Mouse (Mus musculus): ENCODE data around the gene Rapgefl1. TPM values are rescaled to one million over a fixed set of nuclear protein-coding genes. Genes with fewer than 3 reads are reported as not detected.
A peak's percentile ranks its signal among the peaks of the same experiment; 100 is the strongest.

Gene Rapgefl1
- polyA plus RNA-seq, 1 experiment from 2014 or later, result 1.6 TPM

- Histone ChIP-seq H3K9ac (ENCODE audit: low read length) (no peak overlapping the region), H3K9me3 (ENCODE audit: control insufficient read depth, low read length) (no peaks in the 10 kb centered on the region), H3K27ac (ENCODE audit: low read depth, low read length) (no peak overlapping the region), H3K36me3 (ENCODE audit: control insufficient read depth, insufficient read depth, low read length) (peaks cover 27% of the 10 kb centered on the region; the same call in 1 of the 2 replicates), H3K4me2 (no peak overlapping the region), H3K27me3 (ENCODE audit: control insufficient read depth, insufficient read depth, low read length) (no peaks in the 10 kb centered on the region), H3K4me1 (ENCODE audit: control insufficient read depth, insufficient read depth, low read length) (no peaks in the 10 kb centered on the region), H3K4me3 (ENCODE audit: low read depth, low read length) (no peak overlapping the region)
- DNase-seq (ENCODE audit: low spot score, missing footprints) (no peak), ATAC-seq (ENCODE audit: low FRiP score) (no peak)
- WGBS, result 95% methylated on average over 3 of the region's 3 CpGs
Measured at GRCm38 (mm10) chr11:98887703-98888102, 51.1 kb downstream of the Rapgefl1 start.

- Histone ChIP-seq H3K4me3 (ENCODE audit: low read depth, low read length) (no peak overlapping the region), H3K9ac (ENCODE audit: low read length) (no peak overlapping the region), H3K9me3 (ENCODE audit: control insufficient read depth, low read length) (no peaks in the 10 kb centered on the region), H3K27ac (ENCODE audit: low read depth, low read length) (no peak overlapping the region), H3K4me1 (ENCODE audit: control insufficient read depth, insufficient read depth, low read length) (no peaks in the 10 kb centered on the region), H3K27me3 (ENCODE audit: control insufficient read depth, insufficient read depth, low read length) (no peaks in the 10 kb centered on the region), H3K4me2 (no peak overlapping the region), H3K36me3 (ENCODE audit: control insufficient read depth, insufficient read depth, low read length) (peaks cover 35% of the 10 kb centered on the region; the same call in 1 of the 2 replicates)
- ATAC-seq (ENCODE audit: low FRiP score) (no peak), DNase-seq (ENCODE audit: low spot score, missing footprints) (no peak)
- 95% methylated on average over 4 of the region's 4 CpGs for WGBS
Measured at GRCm38 (mm10) chr11:98889077-98889476, 52.5 kb downstream of the Rapgefl1 start.

- ATAC-seq (ENCODE audit: low FRiP score), result no peak
Measured at GRCm38 (mm10) chr11:98889977-98890376, 53.4 kb downstream of the Rapgefl1 start.

GRCm38 (mm10) chr11:98892426-98892825 is 55.8 kb downstream of the Rapgefl1 start:
- H3K4me2 ChIP-seq, result no peak overlapping the region
- H3K9me3 ChIP-seq (ENCODE audit: control insufficient read depth, low read length), result no peaks in the 10 kb centered on the region
- H3K4me1 ChIP-seq (ENCODE audit: control insufficient read depth, insufficient read depth, low read length), result no peaks in the 10 kb centered on the region
- ATAC-seq (ENCODE audit: low FRiP score) (no peak), DNase-seq (ENCODE audit: low spot score, missing footprints) (no peak)
- 47% methylated on average over 5 of the region's 5 CpGs for WGBS
- H3K4me3 ChIP-seq (ENCODE audit: low read depth, low read length), result no peak overlapping the region
- H3K27ac ChIP-seq (ENCODE audit: low read depth, low read length), result no peak overlapping the region
- no peaks in the 10 kb centered on the region for H3K27me3 ChIP-seq (ENCODE audit: control insufficient read depth, insufficient read depth, low read length)
- no peak overlapping the region for H3K9ac ChIP-seq (ENCODE audit: low read length)
- peaks cover 38% of the 10 kb centered on the region for H3K36me3 ChIP-seq (ENCODE audit: control insufficient read depth, insufficient read depth, low read length)

More at GRCm38 (mm10) chr11:98889977-98890376, 53.4 kb downstream of the Rapgefl1 start:
- H3K36me3 ChIP-seq (ENCODE audit: control insufficient read depth, insufficient read depth, low read length), result peaks cover 38% of the 10 kb centered on the region; the same call in 1 of the 2 replicates
- no peak overlapping the region for H3K4me3 ChIP-seq (ENCODE audit: low read depth, low read length)
- H3K9me3 ChIP-seq (ENCODE audit: control insufficient read depth, low read length), result no peaks in the 10 kb centered on the region
- H3K27ac ChIP-seq (ENCODE audit: low read depth, low read length), result no peak overlapping the region
- no peak overlapping the region for H3K4me2 ChIP-seq
- DNase-seq (ENCODE audit: low spot score, missing footprints), result no peak
- no peak overlapping the region for H3K9ac ChIP-seq (ENCODE audit: low read length)
- 94% methylated on average over 5 of the region's 5 CpGs for WGBS
- no peaks in the 10 kb centered on the region for H3K27me3 ChIP-seq (ENCODE audit: control insufficient read depth, insufficient read depth, low read length)
- no peaks in the 10 kb centered on the region for H3K4me1 ChIP-seq (ENCODE audit: control insufficient read depth, insufficient read depth, low read length)

GRCm38 (mm10) chr11:98900529-98901125 is 64.0 kb downstream of the Rapgefl1 start:
- H3K4me2 ChIP-seq, result no peak overlapping the region
- no peak overlapping the region for H3K27ac ChIP-seq (ENCODE audit: low read depth, low read length)
- H3K36me3 ChIP-seq (ENCODE audit: control insufficient read depth, insufficient read depth, low read length), result peaks cover 23% of the 10 kb centered on the region
- no peak overlapping the region for H3K9ac ChIP-seq (ENCODE audit: low read length)
- no peak for DNase-seq (ENCODE audit: low spot score, missing footprints)
- 87% methylated on average over 12 of the region's 12 CpGs for WGBS
- no peak overlapping the region for H3K4me3 ChIP-seq (ENCODE audit: low read depth, low read length)
- H3K9me3 ChIP-seq (ENCODE audit: control insufficient read depth, low read length), result no peaks in the 10 kb centered on the region
- no peak for ATAC-seq (ENCODE audit: low FRiP score)
- peaks cover 11% of the 10 kb centered on the region for H3K4me1 ChIP-seq (ENCODE audit: control insufficient read depth, insufficient read depth, low read length)
- no peaks in the 10 kb centered on the region for H3K27me3 ChIP-seq (ENCODE audit: control insufficient read depth, insufficient read depth, low read length)

- peaks cover 13% of the 10 kb centered on the region for H3K4me1 ChIP-seq (ENCODE audit: control insufficient read depth, insufficient read depth, low read length)
- 3% methylated on average over 10 of the region's 10 CpGs for WGBS
- 0 out of 2 replicates have a peak overlapping the region, but pooled peaks have one; percentile 26 for H3K9ac ChIP-seq (ENCODE audit: low read length)
- no peaks in the 10 kb centered on the region for H3K27me3 ChIP-seq (ENCODE audit: control insufficient read depth, insufficient read depth, low read length)
- peak; percentile 42; the same call in 1 of the 2 replicates for ATAC-seq (ENCODE audit: low FRiP score)
- peak; percentile 92 for DNase-seq (ENCODE audit: low spot score, missing footprints)
- H3K27ac ChIP-seq (ENCODE audit: low read depth, low read length), result no peak overlapping the region
- no peak overlapping the region for H3K4me2 ChIP-seq
- no peaks in the 10 kb centered on the region for H3K9me3 ChIP-seq (ENCODE audit: control insufficient read depth, low read length)
- peaks cover 15% of the 10 kb centered on the region for H3K36me3 ChIP-seq (ENCODE audit: control insufficient read depth, insufficient read depth, low read length)
- no peak overlapping the region for H3K4me3 ChIP-seq (ENCODE audit: low read depth, low read length)
Measured at GRCm38 (mm10) chr11:98902621-98903245, 66.1 kb downstream of the Rapgefl1 start.

Other genes with a start within 250 kb of the Rapgefl1 start
- 9.7 and 12.0 TPM in 2 replicates for gene Ormdl3, start 249.4 kb upstream of the Rapgefl1 start, polyA plus RNA-seq (2014; fragmentation: Nextera tagmentation; extraction: Ambion mirVana)
- gene Lrrc3c, start 238.5 kb upstream of the Rapgefl1 start, polyA plus RNA-seq (2014; fragmentation: Nextera tagmentation; extraction: Ambion mirVana), result not detected in 2 replicates
- 1.3 and 1.4 TPM in 2 replicates for gene Gm12355, start 211.1 kb upstream of the Rapgefl1 start, polyA plus RNA-seq (2014; fragmentation: Nextera tagmentation; extraction: Ambion mirVana)
- not detected in 2 replicates for gene Gsdma3, start 210.4 kb upstream of the Rapgefl1 start, polyA plus RNA-seq (2014; fragmentation: Nextera tagmentation; extraction: Ambion mirVana)
- gene Gsdma2, start 190.0 kb upstream of the Rapgefl1 start, polyA plus RNA-seq (2014; fragmentation: Nextera tagmentation; extraction: Ambion mirVana), result not detected in 2 replicates
- gene Gsdma, start 172.4 kb upstream of the Rapgefl1 start, polyA plus RNA-seq (2014; fragmentation: Nextera tagmentation; extraction: Ambion mirVana), result not detected in 2 replicates
- gene Psmd3, start 154.2 kb upstream of the Rapgefl1 start, polyA plus RNA-seq (2014; fragmentation: Nextera tagmentation; extraction: Ambion mirVana), result 142 and 155 TPM in 2 replicates
- gene Csf3, start 135.5 kb upstream of the Rapgefl1 start, polyA plus RNA-seq (2014; fragmentation: Nextera tagmentation; extraction: Ambion mirVana), result not detected in 2 replicates
- gene Med24, start 107.3 kb upstream of the Rapgefl1 start, polyA plus RNA-seq (2014; fragmentation: Nextera tagmentation; extraction: Ambion mirVana), result 66.1 and 67.1 TPM in 2 replicates
- 21.9 and 23.7 TPM in 2 replicates for gene Thra, start 96.1 kb upstream of the Rapgefl1 start, polyA plus RNA-seq (2014; fragmentation: Nextera tagmentation; extraction: Ambion mirVana)
- 0.93 and 1.2 TPM in 2 replicates for gene Nr1d1, start 61.5 kb upstream of the Rapgefl1 start, polyA plus RNA-seq (2014; fragmentation: Nextera tagmentation; extraction: Ambion mirVana)
- 24.0 and 25.1 TPM in 2 replicates for gene Msl1, start 41.3 kb upstream of the Rapgefl1 start, polyA plus RNA-seq (2014; fragmentation: Nextera tagmentation; extraction: Ambion mirVana)
- gene Casc3, start 31.9 kb upstream of the Rapgefl1 start, polyA plus RNA-seq (2014; fragmentation: Nextera tagmentation; extraction: Ambion mirVana), result 51.9 and 53.1 TPM in 2 replicates
- 4.4 and 5.9 TPM in 2 replicates for gene Wipf2, start 26.9 kb downstream of the Rapgefl1 start, polyA plus RNA-seq (2014; fragmentation: Nextera tagmentation; extraction: Ambion mirVana)
- gene Cdc6, start 71.0 kb downstream of the Rapgefl1 start, polyA plus RNA-seq (2014; fragmentation: Nextera tagmentation; extraction: Ambion mirVana), result 44.3 and 45.0 TPM in 2 replicates
- gene Rara, start 91.0 kb downstream of the Rapgefl1 start, polyA plus RNA-seq (2014; fragmentation: Nextera tagmentation; extraction: Ambion mirVana), result 13.2 and 14.8 TPM in 2 replicates
- not detected in 2 replicates for gene Gjd3, start 146.2 kb downstream of the Rapgefl1 start, polyA plus RNA-seq (2014; fragmentation: Nextera tagmentation; extraction: Ambion mirVana)
- 431 and 436 TPM in 2 replicates for gene Top2a, start 187.4 kb downstream of the Rapgefl1 start, polyA plus RNA-seq (2014; fragmentation: Nextera tagmentation; extraction: Ambion mirVana)
- 207 and 209 TPM in 2 replicates for gene Igfbp4, start 204.5 kb downstream of the Rapgefl1 start, polyA plus RNA-seq (2014; fragmentation: Nextera tagmentation; extraction: Ambion mirVana)